Mouse (Mus musculus): ENCODE results near the gene Npas2.

DNA sequence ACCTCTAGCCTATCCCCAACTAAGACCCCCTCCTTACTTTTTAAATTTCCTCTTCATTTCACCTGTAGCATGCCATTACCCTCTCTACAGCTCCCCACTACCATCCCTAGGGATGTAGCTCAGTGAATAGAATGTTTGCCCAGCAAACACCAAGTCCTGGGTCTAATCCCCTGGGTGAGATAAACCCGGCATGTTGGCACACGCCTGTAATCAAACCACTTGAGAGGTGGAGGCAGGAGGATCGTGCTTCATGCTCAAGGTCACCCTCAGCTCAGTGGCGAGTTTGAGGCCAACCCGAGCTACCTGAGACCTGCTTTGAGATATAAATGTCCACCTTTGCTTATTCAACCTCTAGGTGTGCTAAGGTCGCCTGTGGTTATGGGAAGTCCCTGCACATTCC, 19.5 kb downstream of the Npas2 start:
- TF ChIP-seq CTCF (conservative IDR thresholded peaks at IDR 0.05; ENCODE audit: insufficient read depth, insufficient read length, low read depth, low read length) (no peak), POLR2A (IDR thresholded peaks at IDR 0.05; ENCODE audit: low read depth, low read length) (no peak)

Data from kidney, adult 2 months (tissue).